Mouse (Mus musculus) hindbrain, embryonic 13.5 days (tissue): ENCODE results near the gene Ccsap. TPM values are rescaled to one million over a fixed set of nuclear protein-coding genes. Genes with fewer than 3 reads are reported as not detected.

ENCODE experiments used
- ATAC-seq: fragments of 200-750 bp; cut with Nextera tagmentation; 2 replicates; pipeline ENCODE4 v1.8.0; 2017; ENCODE audit warnings: moderate TSS enrichment; ENCODE audit not compliant: low FRiP score
- H3K27ac ChIP-seq: fragments of 300-500 bp; sonication (generic); 2 replicates; pipeline ENCODE4 v1.5.1; 2015; ENCODE audit warnings: inconsistent platforms, mild to moderate bottlenecking, moderate library complexity
- H3K27me3 ChIP-seq: fragments of 300-500 bp; sonication (generic); 2 replicates; pipeline ENCODE4 v1.6.1; 2015; ENCODE audit warnings: mild to moderate bottlenecking, inconsistent platforms
- H3K36me3 ChIP-seq: fragments of 300-500 bp; sonication (generic); 2 replicates; pipeline ENCODE4 v1.6.1; 2015; ENCODE audit warnings: mild to moderate bottlenecking, inconsistent platforms
- H3K4me1 ChIP-seq: fragments of 300-500 bp; sonication (generic); replicated peaks from 2 replicates; pipeline ENCODE4 v1.6.1; 2015; ENCODE audit warnings: inconsistent platforms
- H3K4me2 ChIP-seq: fragments of 300-500 bp; sonication (generic); 2 replicates; pipeline ENCODE4 v1.6.1; 2015; ENCODE audit warnings: inconsistent platforms, mild to moderate bottlenecking, moderate library complexity
- H3K4me3 ChIP-seq: fragments of 300-500 bp; sonication (generic); 2 replicates; pipeline ENCODE4 v1.5.1; 2015; ENCODE audit warnings: mild to moderate bottlenecking, inconsistent platforms
- H3K9ac ChIP-seq: fragments of 300-500 bp; sonication (generic); 2 replicates; pipeline ENCODE4 v1.6.1; 2015; ENCODE audit warnings: mild to moderate bottlenecking, inconsistent platforms
- H3K9me3 ChIP-seq: fragments of 300-500 bp; sonication (generic); 2 replicates; pipeline ENCODE4 v1.6.1; 2016; ENCODE audit warnings: inconsistent platforms
- WGBS: fragments of 180-500 bp; shearing (Covaris S2); methylation state at CpG from one replicate; pipeline ENCODE4 v1.1.7; 2015; 5-methylcytosine and 5-hydroxymethylcytosine counted together
- polyA plus RNA-seq: library from polyadenylated mRNA; unstranded; fragments of >200 nt; fragmentation: Nextera tagmentation; extraction: Ambion mirVana; gene quantifications from 2 replicates; pipeline ENCODE4 v1.2.1, GENCODE M21; 2015

Ccsap gene
- polyA plus RNA-seq, 1 experiment from 2014 or later = 4.1 TPM

GRCm38 (mm10) chr8:123847546-123847945 lies 12.5 kb downstream of the Ccsap start:
- Histone ChIP-seq H3K27me3 (no peaks in the 10 kb centered on the region), H3K4me2 (no peak overlapping the region), H3K4me1 (no peaks in the 10 kb centered on the region), H3K4me3 (no peak overlapping the region), H3K27ac (no peak overlapping the region), H3K9ac (no peak overlapping the region), H3K9me3 (no peaks in the 10 kb centered on the region), H3K36me3 (no peaks in the 10 kb centered on the region)
- no peak for ATAC-seq
- WGBS = 77% methylated on average over 3 of the region's 3 CpGs

DNA sequence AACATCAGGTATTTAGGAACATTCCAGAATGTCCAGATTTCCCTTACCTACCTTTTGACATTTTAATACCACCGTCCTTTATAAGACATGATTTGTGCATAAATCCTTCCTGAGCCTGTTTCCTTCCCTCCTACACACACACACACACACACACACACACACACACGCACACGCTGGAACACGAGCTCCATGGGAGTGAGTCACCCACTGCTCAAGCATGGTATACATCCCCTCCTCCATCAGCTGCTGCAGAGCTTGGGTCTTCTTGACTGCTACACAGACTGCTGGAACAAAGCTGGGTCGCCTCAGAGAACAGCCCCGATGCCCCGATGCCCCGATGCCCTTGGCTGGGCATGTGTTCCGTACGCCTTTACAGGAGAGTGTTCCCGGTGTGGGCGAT lies 13.5 kb downstream of the Ccsap start:
- no peaks in the 10 kb centered on the region for H3K36me3 ChIP-seq
- no peak overlapping the region for H3K9ac ChIP-seq
- no peak overlapping the region for H3K27ac ChIP-seq
- no peak overlapping the region for H3K4me3 ChIP-seq
- H3K4me1 ChIP-seq = no peaks in the 10 kb centered on the region
- H3K9me3 ChIP-seq = no peaks in the 10 kb centered on the region
- ATAC-seq = no peak
- H3K4me2 ChIP-seq = no peak overlapping the region
- WGBS = 93% methylated on average over 12 of the region's 12 CpGs
- no peaks in the 10 kb centered on the region for H3K27me3 ChIP-seq

- Histone ChIP-seq H3K4me1 (no peaks in the 10 kb centered on the region), H3K27me3 (no peaks in the 10 kb centered on the region), H3K9ac (no peak overlapping the region), H3K9me3 (no peaks in the 10 kb centered on the region), H3K27ac (no peak overlapping the region), H3K4me3 (no peak overlapping the region), H3K4me2 (no peak overlapping the region), H3K36me3 (no peaks in the 10 kb centered on the region)
- 88% methylated on average over 10 of the region's 10 CpGs for WGBS
- ATAC-seq = no peak
Observed at GRCm38 (mm10) chr8:123845991-123846390, 14.0 kb downstream of the Ccsap start.

DNA sequence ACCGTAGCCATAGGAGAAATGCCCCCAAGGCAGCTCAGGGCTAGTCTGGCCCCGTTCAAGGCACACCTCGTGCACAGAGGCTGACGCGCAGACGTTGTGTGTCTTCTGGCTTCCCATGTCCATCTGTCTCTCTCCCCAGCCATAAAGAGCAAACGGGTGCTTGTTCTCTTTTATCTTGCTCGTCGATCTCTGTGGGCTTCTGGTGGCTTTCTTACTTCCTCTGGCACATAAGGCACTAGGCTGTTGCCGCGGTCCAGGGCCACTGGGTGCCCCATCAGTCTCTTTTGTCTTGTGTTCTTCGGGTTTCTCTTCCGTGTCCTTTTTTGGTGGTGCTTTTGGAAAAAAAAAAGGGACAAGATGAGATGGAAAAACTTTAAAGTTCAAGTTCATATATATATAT lies 14.9 kb downstream of the Ccsap start:
- 91% methylated on average over 13 of the region's 13 CpGs for WGBS
- no peaks in the 10 kb centered on the region for H3K9me3 ChIP-seq
- ATAC-seq = no peak

DNA sequence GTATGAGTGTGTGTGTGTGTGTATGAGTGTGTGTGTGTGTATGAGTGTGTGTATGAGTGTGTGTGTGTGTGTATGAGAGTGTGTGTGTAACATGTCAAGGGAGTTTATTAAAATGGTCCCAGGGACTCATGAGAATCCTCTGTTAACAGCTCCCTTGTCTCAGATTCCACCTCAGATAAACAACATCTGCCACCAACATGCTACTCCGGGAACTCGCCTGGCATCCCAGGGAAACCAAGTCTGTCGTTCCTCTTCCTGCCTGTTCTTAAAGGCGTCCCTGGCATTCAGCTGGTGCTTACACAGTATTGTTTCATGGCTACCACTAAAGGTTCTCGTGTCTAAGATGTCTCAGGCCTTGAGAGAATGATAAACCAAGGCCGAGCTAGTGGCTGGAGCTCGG lies 15.7 kb downstream of the Ccsap start:
- H3K4me2 ChIP-seq = no peak overlapping the region
- 83% methylated on average over 7 of the region's 7 CpGs for WGBS
- H3K27ac ChIP-seq = no peak overlapping the region
- no peak overlapping the region for H3K4me3 ChIP-seq
- no peaks in the 10 kb centered on the region for H3K27me3 ChIP-seq
- H3K9me3 ChIP-seq = no peaks in the 10 kb centered on the region
- H3K4me1 ChIP-seq = no peaks in the 10 kb centered on the region
- H3K9ac ChIP-seq = no peak overlapping the region
- ATAC-seq = no peak
- H3K36me3 ChIP-seq = no peaks in the 10 kb centered on the region; the same call in 1 of the 2 replicates

More for the DNA sequence above, 14.9 kb downstream of the Ccsap start:
- H3K4me3 ChIP-seq = no peak overlapping the region
- H3K9ac ChIP-seq = no peak overlapping the region
- no peaks in the 10 kb centered on the region for H3K4me1 ChIP-seq
- no peak overlapping the region for H3K27ac ChIP-seq
- no peaks in the 10 kb centered on the region for H3K27me3 ChIP-seq
- no peak overlapping the region for H3K4me2 ChIP-seq
- no peaks in the 10 kb centered on the region for H3K36me3 ChIP-seq

- Histone ChIP-seq H3K9ac (no peak overlapping the region), H3K4me1 (no peaks in the 10 kb centered on the region), H3K27me3 (no peaks in the 10 kb centered on the region), H3K27ac (no peak overlapping the region), H3K4me3 (no peak overlapping the region), H3K9me3 (no peaks in the 10 kb centered on the region), H3K4me2 (no peak overlapping the region), H3K36me3 (peaks cover 8% of the 10 kb centered on the region)
- 88% methylated on average over 12 of the region's 12 CpGs for WGBS
- ATAC-seq = no peak
Observed at GRCm38 (mm10) chr8:123842086-123842485, 17.9 kb downstream of the Ccsap start.

- H3K27me3 ChIP-seq = no peaks in the 10 kb centered on the region
- no peak overlapping the region for H3K4me3 ChIP-seq
- H3K9ac ChIP-seq = no peak overlapping the region
- WGBS = 94% methylated on average over 15 of the region's 15 CpGs
- ATAC-seq = no peak
- H3K4me1 ChIP-seq = no peaks in the 10 kb centered on the region
- no peak overlapping the region for H3K4me2 ChIP-seq
- no peak overlapping the region for H3K27ac ChIP-seq
- peaks cover 20% of the 10 kb centered on the region for H3K36me3 ChIP-seq
- H3K9me3 ChIP-seq = no peaks in the 10 kb centered on the region
Observed at GRCm38 (mm10) chr8:123840578-123841345, 19.2 kb downstream of the Ccsap start.

- Histone ChIP-seq H3K27ac (no peak overlapping the region), H3K4me1 (no peaks in the 10 kb centered on the region), H3K9me3 (no peaks in the 10 kb centered on the region), H3K27me3 (no peaks in the 10 kb centered on the region), H3K4me3 (no peak overlapping the region), H3K36me3 (peaks cover 42% of the 10 kb centered on the region), H3K4me2 (no peak overlapping the region), H3K9ac (no peak overlapping the region)
- no peak for ATAC-seq
- WGBS = 83% methylated on average over 9 of the region's 9 CpGs
Observed at GRCm38 (mm10) chr8:123838496-123838895, 21.5 kb downstream of the Ccsap start.

DNA sequence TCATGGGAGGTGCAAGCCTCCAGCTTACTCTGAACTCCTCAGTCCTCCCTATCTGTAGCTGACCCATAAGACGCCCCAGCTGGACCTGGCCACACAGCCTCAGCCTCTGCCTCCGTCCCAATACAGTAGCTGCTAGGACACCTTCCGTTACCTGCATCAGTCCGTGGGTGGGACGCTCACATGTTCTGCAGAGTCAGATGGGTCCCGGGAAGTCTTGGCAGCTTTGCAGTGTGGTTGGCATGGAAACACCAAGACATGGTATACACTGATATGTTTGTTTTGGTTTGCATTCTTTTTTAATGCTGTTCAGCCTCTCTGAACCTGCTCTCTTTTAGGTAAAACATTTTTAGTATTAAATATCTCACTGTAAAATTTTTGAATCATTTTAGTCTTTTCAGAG lies 23.7 kb downstream of the Ccsap start:
- Histone ChIP-seq H3K4me2 (no peak overlapping the region), H3K9ac (no peak overlapping the region), H3K27me3 (no peaks in the 10 kb centered on the region), H3K9me3 (no peaks in the 10 kb centered on the region), H3K27ac (no peak overlapping the region), H3K36me3 (peaks cover 62% of the 10 kb centered on the region), H3K4me3 (no peak overlapping the region), H3K4me1 (no peaks in the 10 kb centered on the region)
- no peak for ATAC-seq
- WGBS = 92% methylated on average over 6 of the region's 6 CpGs

DNA sequence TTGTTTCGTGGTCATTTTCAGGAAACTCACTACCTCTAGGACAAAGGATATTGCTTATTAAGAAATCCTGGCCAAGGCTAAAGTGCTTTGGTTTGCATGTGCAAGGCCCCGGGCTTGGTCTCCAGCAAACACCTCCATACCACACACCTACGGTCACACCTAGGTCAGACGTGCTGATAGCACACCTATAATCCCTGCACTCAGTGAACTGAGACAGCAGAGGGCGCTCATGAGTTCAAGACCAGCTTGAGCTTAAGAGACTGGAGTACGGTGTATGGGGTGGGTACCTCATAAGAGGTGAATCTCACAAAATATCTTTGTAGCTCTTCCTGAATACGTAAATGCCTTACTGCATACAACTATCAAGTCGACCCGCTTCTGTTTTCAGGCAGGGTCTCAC lies 24.6 kb downstream of the Ccsap start:
- no peaks in the 10 kb centered on the region for H3K4me1 ChIP-seq
- H3K27me3 ChIP-seq = no peaks in the 10 kb centered on the region
- no peak overlapping the region for H3K4me2 ChIP-seq
- H3K9me3 ChIP-seq = no peaks in the 10 kb centered on the region
- H3K4me3 ChIP-seq = no peak overlapping the region
- H3K9ac ChIP-seq = no peak overlapping the region
- H3K36me3 ChIP-seq = peaks cover 71% of the 10 kb centered on the region
- ATAC-seq = no peak
- 63% methylated on average over 9 of the region's 9 CpGs for WGBS
- H3K27ac ChIP-seq = no peak overlapping the region

GRCm38 (mm10) chr8:123832757-123833156 lies 27.3 kb downstream of the Ccsap start:
- H3K36me3 ChIP-seq = peaks cover 97% of the 10 kb centered on the region

GRCm38 (mm10) chr8:123827523-123827922 lies 32.5 kb downstream of the Ccsap start:
- 92% methylated on average over 13 of the region's 13 CpGs for WGBS
- Histone ChIP-seq H3K36me3 (peaks cover 93% of the 10 kb centered on the region), H3K4me1 (no peaks in the 10 kb centered on the region)

More at GRCm38 (mm10) chr8:123832757-123833156, 27.3 kb downstream of the Ccsap start:
- Histone ChIP-seq H3K4me2 (no peak overlapping the region), H3K4me3 (no peak overlapping the region), H3K27ac (no peak overlapping the region), H3K9ac (no peak overlapping the region), H3K9me3 (no peaks in the 10 kb centered on the region), H3K4me1 (no peaks in the 10 kb centered on the region), H3K27me3 (no peaks in the 10 kb centered on the region)
- WGBS = 96% methylated on average over 4 of the region's 4 CpGs
- no peak for ATAC-seq

DNA sequence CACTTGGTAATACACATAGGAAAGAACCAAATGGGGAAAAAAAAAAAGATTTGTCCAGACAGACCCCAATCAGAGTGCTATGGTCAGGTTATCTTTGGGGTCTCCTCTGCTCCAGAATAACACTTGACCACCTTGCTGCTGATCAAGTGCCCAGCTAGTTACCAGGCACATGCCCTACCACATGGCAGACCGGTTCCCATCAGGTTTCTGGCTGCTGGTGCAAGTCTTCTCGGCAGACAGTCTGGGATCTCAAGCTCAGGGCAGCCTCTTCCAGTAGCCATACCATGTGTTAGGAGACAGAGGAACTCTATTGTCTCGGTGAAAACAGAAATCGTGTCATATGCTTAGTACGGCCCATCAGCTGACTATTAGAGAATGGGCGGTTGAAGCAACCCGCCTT lies 33.3 kb downstream of the Ccsap start:
- no peak overlapping the region for H3K4me3 ChIP-seq
- H3K27me3 ChIP-seq = no peaks in the 10 kb centered on the region
- H3K9ac ChIP-seq = no peak overlapping the region; the same call in 1 of the 2 replicates
- no peaks in the 10 kb centered on the region; the same call in 1 of the 2 replicates for H3K9me3 ChIP-seq
- no peak overlapping the region for H3K4me2 ChIP-seq
- ATAC-seq = no peak
- H3K4me1 ChIP-seq = no peaks in the 10 kb centered on the region
- H3K36me3 ChIP-seq = peaks cover 88% of the 10 kb centered on the region
- 93% methylated on average over 7 of the region's 7 CpGs for WGBS
- no peak overlapping the region for H3K27ac ChIP-seq

More at GRCm38 (mm10) chr8:123827523-123827922, 32.5 kb downstream of the Ccsap start:
- H3K4me3 ChIP-seq = no peak overlapping the region
- H3K27ac ChIP-seq = no peak overlapping the region
- ATAC-seq = no peak
- H3K27me3 ChIP-seq = no peaks in the 10 kb centered on the region
- H3K4me2 ChIP-seq = no peak overlapping the region
- no peaks in the 10 kb centered on the region; the same call in 1 of the 2 replicates for H3K9me3 ChIP-seq
- no peak overlapping the region for H3K9ac ChIP-seq
